Mouse (Mus musculus) forebrain, embryonic 14.5 days (tissue): ENCODE measurements around the gene Ramp2. TPM values are rescaled to one million over a fixed set of nuclear protein-coding genes. Genes with fewer than 3 reads are reported as not detected.
A peak's percentile ranks its signal among the peaks of the same experiment; 100 is the strongest.

Experiments
- ATAC-seq: fragments of 200-750 bp; cut with Nextera tagmentation; 2 replicates; pipeline ENCODE4 v1.8.0; 2017; ENCODE audit warnings: mild to moderate bottlenecking, moderate library complexity
- DNase-seq: peaks from one replicate; pipeline ENCODE4 v3.0.0-alpha.2; 2015; ENCODE audit warnings: low spot score
- H3K27ac ChIP-seq: fragments of 300-500 bp; sonication (generic); 2 replicates; pipeline ENCODE4 v1.5.1; 2014; ENCODE audit warnings: low read depth, mild to moderate bottlenecking, control low read depth, low read length, moderate library complexity
- H3K27me3 ChIP-seq: fragments of 300-500 bp; sonication (generic); replicated peaks from 2 replicates; pipeline ENCODE4 v1.6.1; 2014; ENCODE audit warnings: low read length, control low read depth, mixed read lengths; ENCODE audit not compliant: control insufficient read depth, insufficient read depth
- H3K36me3 ChIP-seq: fragments of 300-500 bp; sonication (generic); 2 replicates; pipeline ENCODE4 v1.6.1; 2014; ENCODE audit warnings: low read length, control low read depth; ENCODE audit not compliant: control insufficient read depth, insufficient read depth
- H3K4me1 ChIP-seq: fragments of 300-500 bp; sonication (generic); 2 replicates; pipeline ENCODE4 v1.6.1; 2014; ENCODE audit warnings: antibody characterized with exemption, low read length, control low read depth; ENCODE audit not compliant: control insufficient read depth, insufficient read depth
- H3K4me2 ChIP-seq: fragments of 300-500 bp; sonication (generic); 2 replicates; pipeline ENCODE4 v1.6.1; 2014; ENCODE audit warnings: mild to moderate bottlenecking, control low read depth, low read length
- H3K4me3 ChIP-seq: fragments of 300-500 bp; sonication (generic); 2 replicates; pipeline ENCODE4 v1.5.1; 2014; ENCODE audit warnings: low read depth, low read length, control low read depth
- H3K9ac ChIP-seq: fragments of 300-500 bp; sonication (generic); 2 replicates; pipeline ENCODE4 v1.6.1; 2014; ENCODE audit warnings: mild to moderate bottlenecking, low read length, control low read depth, moderate library complexity
- H3K9me3 ChIP-seq: fragments of 300-500 bp; sonication (generic); replicated peaks from 2 replicates; pipeline ENCODE4 v1.6.1; 2016; ENCODE audit warnings: low read length, control low read depth, mixed read lengths; ENCODE audit not compliant: control insufficient read depth
- WGBS: fragments of 180-500 bp; shearing (Covaris S2); extraction: QIAGEN DNeasy Blood & Tissue Kit; methylation state at CpG from one replicate; pipeline ENCODE4 v1.1.7; 2014; 5-methylcytosine and 5-hydroxymethylcytosine counted together
- polyA plus RNA-seq: library from polyadenylated mRNA; unstranded; fragments of >200 nt; fragmentation: Nextera tagmentation; extraction: Ambion mirVana; gene quantifications from 2 replicates; pipeline ENCODE4 v1.2.1, GENCODE M21; 2014

The Ramp2 gene
- polyA plus RNA-seq, result 80.4 and 80.9 TPM in 2 replicates

DNA sequence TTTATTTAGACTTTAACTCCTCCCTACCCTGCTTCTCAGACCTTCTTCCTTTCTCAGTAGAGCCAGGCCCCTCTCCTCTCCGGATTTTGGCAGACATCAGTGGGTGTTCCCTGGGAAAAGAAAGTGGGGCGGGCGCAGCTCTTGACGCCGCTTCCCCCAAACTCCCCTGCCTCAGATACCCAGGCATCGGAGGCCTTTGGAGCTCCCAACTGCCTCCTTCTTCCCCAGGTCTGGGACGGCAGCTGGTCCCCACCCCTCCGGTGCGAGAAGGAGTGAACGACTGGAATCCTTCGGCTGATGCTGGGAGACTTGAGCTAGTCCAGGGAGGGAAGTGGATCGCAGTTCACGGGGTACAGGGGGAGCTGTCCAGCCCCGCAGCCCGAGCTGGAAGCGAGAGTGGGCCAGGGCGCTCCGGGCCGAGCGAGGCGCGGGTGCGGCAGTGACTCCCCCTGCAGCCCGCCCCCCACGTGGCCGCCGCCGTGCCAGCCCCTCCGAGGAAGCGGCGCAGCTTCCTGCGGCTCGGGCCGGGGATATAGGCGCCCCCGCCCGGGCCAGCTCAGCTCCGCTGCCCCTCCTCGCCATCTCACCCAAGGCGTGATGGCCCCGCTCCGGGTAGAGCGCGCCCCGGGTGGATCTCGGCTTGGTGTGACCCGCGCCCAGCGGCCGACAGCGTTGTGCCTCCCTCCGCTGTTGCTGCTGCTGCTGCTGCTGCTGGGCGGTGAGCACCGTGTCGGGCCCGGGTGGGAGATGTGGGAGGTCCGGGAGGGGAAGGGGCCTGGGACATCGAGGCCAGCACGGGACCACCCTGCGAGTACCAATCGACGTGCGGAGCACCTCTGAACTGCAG, at the start of gene Ramp2:
TSS of gene Ramp2 (plus strand) at position 174 of the 847 bp plus-strand sequence.
- peak within 1 kb of the TSS; percentile 90 for H3K4me2 ChIP-seq
- peak within 1 kb of the TSS; percentile 68 for H3K9ac ChIP-seq
- ATAC-seq, result peak; percentile 73
- peak within 1 kb of the TSS; percentile 51 for H3K4me3 ChIP-seq
- no peaks in the 10 kb centered on the region for H3K4me1 ChIP-seq
- peak within 1 kb of the TSS; percentile 33; the same call in 1 of the 2 replicates for H3K27ac ChIP-seq
- under 1% methylated on average over 61 of the region's 63 CpGs for WGBS
- H3K27me3 ChIP-seq, result peaks cover 36% of the 10 kb centered on the region
- no peak for DNase-seq
- no peaks in the 10 kb centered on the region for H3K36me3 ChIP-seq
- no peaks in the 10 kb centered on the region for H3K9me3 ChIP-seq

DNA sequence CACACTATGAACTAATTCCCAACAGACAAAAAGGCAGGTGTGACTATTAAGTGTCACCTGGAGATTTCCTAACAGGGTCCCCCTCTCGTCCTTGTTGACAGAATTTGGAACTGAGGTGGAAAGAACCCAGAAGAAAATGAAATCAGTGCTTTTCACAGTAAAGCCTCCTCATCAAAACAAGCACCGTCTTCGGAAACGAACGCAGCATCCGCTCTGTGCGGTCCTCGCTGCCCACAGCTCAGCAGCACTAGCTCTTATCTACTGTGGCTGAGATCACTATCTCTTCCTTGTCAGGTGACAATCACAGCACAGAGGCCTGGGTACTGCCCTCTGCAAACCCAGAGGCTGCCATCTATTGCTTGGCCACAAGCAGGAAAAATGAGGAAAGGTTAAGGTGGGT, 49.7 kb upstream of the Ramp2 start:
- Histone ChIP-seq H3K9ac (no peak overlapping the region), H3K9me3 (no peaks in the 10 kb centered on the region), H3K27ac (no peak overlapping the region), H3K4me2 (no peak overlapping the region), H3K4me3 (no peak overlapping the region), H3K36me3 (peaks cover 35% of the 10 kb centered on the region), H3K27me3 (no peaks in the 10 kb centered on the region), H3K4me1 (no peaks in the 10 kb centered on the region)
- 94% methylated on average over 8 of the region's 8 CpGs for WGBS
- ATAC-seq (no peak), DNase-seq (no peak)

DNA sequence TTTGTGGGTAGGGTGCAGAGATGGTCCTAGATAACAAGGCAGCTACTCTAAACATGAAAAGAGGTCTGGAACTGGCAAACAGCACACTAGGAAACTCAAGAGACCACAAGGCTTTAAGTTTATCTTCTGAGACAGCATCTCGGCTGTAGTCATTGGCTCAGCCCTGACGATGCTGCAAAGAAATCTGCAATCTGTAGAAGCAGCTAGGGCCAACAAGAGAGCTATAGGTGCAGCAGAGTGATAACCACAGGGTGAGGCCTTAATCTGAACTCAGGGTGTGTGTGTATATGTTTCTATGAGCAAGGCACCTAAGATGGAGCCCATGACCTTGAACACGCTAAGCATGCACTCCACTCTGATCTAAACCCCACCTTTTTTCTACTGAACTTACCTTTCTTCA, 46.3 kb upstream of the Ramp2 start:
- Histone ChIP-seq H3K9me3 (no peaks in the 10 kb centered on the region), H3K36me3 (peaks cover 37% of the 10 kb centered on the region), H3K27ac (no peak overlapping the region), H3K27me3 (no peaks in the 10 kb centered on the region), H3K4me1 (no peaks in the 10 kb centered on the region), H3K4me2 (no peak overlapping the region), H3K9ac (no peak overlapping the region), H3K4me3 (no peak overlapping the region)
- DNase-seq (no peak), ATAC-seq (no peak)
- 91% methylated on average over 3 of the region's 3 CpGs for WGBS

DNA sequence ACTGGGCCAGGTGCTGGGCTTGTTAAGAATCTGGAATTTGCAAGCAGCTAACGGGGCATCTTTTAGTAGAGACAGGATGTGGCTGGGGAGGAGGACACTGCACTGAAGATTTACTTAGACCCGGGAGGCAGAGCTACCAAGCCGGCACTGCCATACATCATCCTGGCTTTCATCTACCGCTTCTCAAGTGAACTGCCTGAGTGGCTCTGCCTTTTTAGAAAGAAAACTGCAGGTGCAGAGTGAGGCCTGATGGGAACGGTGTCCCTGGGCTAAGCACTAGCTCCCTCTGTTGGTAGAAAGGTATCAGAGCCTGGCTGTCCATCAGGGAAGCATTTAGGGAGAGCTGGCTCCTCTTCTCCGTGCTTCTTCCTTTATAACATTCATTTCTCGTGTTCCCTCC, 44.8 kb upstream of the Ramp2 start:
- Histone ChIP-seq H3K27ac (no peak overlapping the region), H3K9me3 (no peaks in the 10 kb centered on the region), H3K4me2 (no peak overlapping the region), H3K4me1 (no peaks in the 10 kb centered on the region), H3K27me3 (no peaks in the 10 kb centered on the region), H3K9ac (no peak overlapping the region), H3K4me3 (no peak overlapping the region), H3K36me3 (peaks cover 34% of the 10 kb centered on the region)
- DNase-seq (peak; percentile 80), ATAC-seq (0 out of 2 replicates have a peak, but pooled peaks have one; percentile 15)
- 17% methylated on average over 7 of the region's 7 CpGs for WGBS

DNA sequence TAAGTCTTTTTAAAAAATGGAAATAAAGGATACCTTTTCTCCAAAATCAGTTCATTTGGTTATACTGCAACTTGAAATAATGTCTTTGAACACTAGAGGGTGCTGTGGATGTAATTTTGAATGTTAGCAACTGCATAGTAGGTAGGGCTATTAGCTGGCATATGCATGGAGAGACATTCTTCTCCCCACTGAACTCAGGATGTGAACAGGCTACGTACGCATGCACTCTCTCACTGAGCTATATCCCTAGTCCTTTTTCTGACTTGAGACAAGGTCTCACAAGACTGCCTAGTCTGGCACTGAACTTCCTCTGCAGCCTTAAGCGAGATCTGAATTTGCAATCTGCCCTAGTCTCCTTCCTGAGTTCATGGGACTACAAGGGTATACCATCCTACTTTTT, 33.9 kb upstream of the Ramp2 start:
- H3K4me3 ChIP-seq, result no peak overlapping the region
- no peak overlapping the region for H3K4me2 ChIP-seq
- H3K9ac ChIP-seq, result no peak overlapping the region
- DNase-seq (peak; percentile 92), ATAC-seq (peak; percentile 48; the same call in 1 of the 2 replicates)
- H3K9me3 ChIP-seq, result no peaks in the 10 kb centered on the region
- no peak overlapping the region for H3K27ac ChIP-seq
- peaks cover 26% of the 10 kb centered on the region; the same call in 1 of the 2 replicates for H3K36me3 ChIP-seq
- H3K4me1 ChIP-seq, result no peaks in the 10 kb centered on the region
- no peaks in the 10 kb centered on the region for H3K27me3 ChIP-seq
- 47% methylated on average over 3 of the region's 3 CpGs for WGBS

DNA sequence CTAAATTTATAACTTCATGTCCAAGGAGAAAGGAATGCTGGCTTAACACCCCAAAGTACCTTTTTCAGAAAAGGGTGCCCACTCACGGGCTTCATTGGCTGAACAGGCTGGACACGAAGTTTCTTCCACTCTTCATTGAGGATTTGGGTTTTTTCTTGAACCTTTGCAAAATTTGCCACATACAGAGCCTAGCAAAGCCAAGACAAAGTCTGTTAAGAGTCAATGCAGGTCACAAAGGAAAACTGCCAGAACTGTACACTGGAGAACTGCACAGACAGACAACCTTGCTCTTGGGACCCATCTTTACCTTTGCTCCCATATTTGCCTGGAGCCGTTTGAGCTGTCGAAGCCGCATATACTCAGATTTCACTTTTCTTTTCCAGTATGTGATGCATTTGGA, 28.9 kb upstream of the Ramp2 start:
- no peak overlapping the region for H3K9ac ChIP-seq
- ATAC-seq (no peak), DNase-seq (no peak)
- H3K4me1 ChIP-seq, result no peaks in the 10 kb centered on the region
- 89% methylated on average over 5 of the region's 5 CpGs for WGBS
- H3K9me3 ChIP-seq, result no peaks in the 10 kb centered on the region
- H3K27ac ChIP-seq, result no peak overlapping the region
- 0 out of 2 replicates have a peak, but pooled peaks cover 4% of the 10 kb centered on the region for H3K36me3 ChIP-seq
- H3K4me3 ChIP-seq, result no peak overlapping the region
- no peak overlapping the region for H3K4me2 ChIP-seq
- H3K27me3 ChIP-seq, result no peaks in the 10 kb centered on the region

DNA sequence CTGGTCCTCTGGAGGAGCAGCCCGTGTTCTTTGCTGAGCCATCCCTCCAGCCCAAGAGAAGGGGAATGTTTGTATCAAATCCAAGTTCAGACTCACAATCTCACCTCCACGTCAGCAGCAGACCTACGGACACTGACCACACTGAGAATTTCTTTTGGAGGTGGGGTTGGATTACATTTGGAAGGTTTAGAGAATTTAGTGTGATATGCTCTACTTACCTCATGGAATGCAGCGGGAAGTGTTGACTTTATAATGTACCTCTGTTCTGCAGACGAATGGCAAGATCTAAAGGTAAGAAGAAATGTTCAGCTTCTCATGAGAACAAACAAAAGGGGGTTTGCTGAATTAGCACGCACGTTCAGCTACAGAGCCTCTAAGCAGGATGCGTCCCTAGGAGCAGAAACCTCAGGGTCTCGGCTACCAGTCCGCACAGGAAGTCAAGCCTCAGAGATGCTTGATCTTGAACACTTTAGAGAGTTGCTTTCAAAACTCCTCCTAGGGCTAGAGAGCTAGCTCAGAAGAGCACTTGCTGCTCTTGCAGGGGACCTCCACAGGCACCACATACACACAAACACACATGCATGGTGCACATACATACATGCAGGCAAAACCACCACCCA, 27.3 kb upstream of the Ramp2 start:
- no peaks in the 10 kb centered on the region for H3K27me3 ChIP-seq
- 0 out of 2 replicates have a peak, but pooled peaks cover 4% of the 10 kb centered on the region for H3K36me3 ChIP-seq
- no peak overlapping the region for H3K4me2 ChIP-seq
- DNase-seq, result no peak
- H3K9me3 ChIP-seq, result no peaks in the 10 kb centered on the region
- H3K9ac ChIP-seq, result no peak overlapping the region
- no peak overlapping the region for H3K4me3 ChIP-seq
- WGBS, result 83% methylated on average over 10 of the region's 10 CpGs
- H3K27ac ChIP-seq, result no peak overlapping the region
- no peak for ATAC-seq
- no peaks in the 10 kb centered on the region for H3K4me1 ChIP-seq

DNA sequence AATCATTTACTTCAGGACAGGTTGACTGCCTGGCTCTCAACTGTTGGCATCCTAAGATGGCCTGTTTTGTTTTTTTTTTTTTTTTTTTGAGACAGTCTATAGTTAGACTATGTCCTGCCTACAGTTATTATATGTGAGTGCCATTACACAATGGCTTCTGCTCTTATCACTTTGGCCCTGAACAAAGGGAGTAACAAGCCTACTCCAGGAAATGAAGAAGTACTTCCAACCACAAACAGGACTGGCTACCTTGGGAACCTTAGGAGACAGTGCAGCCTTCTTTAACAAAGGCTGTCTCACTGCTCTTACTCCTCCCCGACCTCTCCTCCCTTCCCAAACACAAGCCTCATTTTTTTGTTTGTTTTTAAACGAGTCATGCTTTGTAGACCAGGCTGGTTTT, 25.0 kb upstream of the Ramp2 start:
- DNase-seq, result no peak
- H3K36me3 ChIP-seq, result 0 out of 2 replicates have a peak, but pooled peaks cover 1% of the 10 kb centered on the region
- no peaks in the 10 kb centered on the region for H3K27me3 ChIP-seq
- H3K4me2 ChIP-seq, result no peak overlapping the region
- 60% methylated on average over 2 of the region's 2 CpGs for WGBS
- H3K4me3 ChIP-seq, result no peak overlapping the region
- H3K4me1 ChIP-seq, result no peaks in the 10 kb centered on the region
- no peak overlapping the region for H3K9ac ChIP-seq
- no peaks in the 10 kb centered on the region for H3K9me3 ChIP-seq
- ATAC-seq, result no peak
- no peak overlapping the region for H3K27ac ChIP-seq
